Mouse (Mus musculus) cerebral cortex, adult 2 months (tissue): Measurements from ENCODE around the gene Lsm3.

Experiments
- WGBS: fragments of 180-500 bp; shearing (Covaris S2); methylation state at CpG from one replicate; pipeline ENCODE4 v1.1.7; 2018; 5-methylcytosine and 5-hydroxymethylcytosine counted together

Lsm3 gene

GRCm38 (mm10) chr6:91515545-91516449, at the start of gene Lsm3, which contains the start of gene Xpc:
Lsm3 (plus strand) TSS chr6:91515928.
Xpc (minus strand) TSS chr6:91515888.
- WGBS = under 1% methylated on average over 80 of the region's 80 CpGs

GRCm38 (mm10) chr6:91467106-91467505, 48.6 kb upstream of the Lsm3 start:
- WGBS = 51% methylated on average over 1 of the region's 1 CpGs

- WGBS = 87% methylated on average over 2 of the region's 2 CpGs
These were observed 45.0 kb upstream of the Lsm3 start for GRCm38 (mm10) chr6:91470712-91471111.

- WGBS = 94% methylated on average over 3 of the region's 3 CpGs
These were observed 44.3 kb upstream of the Lsm3 start for GRCm38 (mm10) chr6:91471427-91471826.

GRCm38 (mm10) chr6:91472319-91472718, 43.4 kb upstream of the Lsm3 start:
- 42% methylated on average over 6 of the region's 6 CpGs for WGBS

GRCm38 (mm10) chr6:91472868-91473804, 42.6 kb upstream of the Lsm3 start, which contains the start of the genes Chchd4 and Tmem43:
Chchd4 (minus strand) TSS chr6:91473546.
Tmem43 (plus strand) TSS chr6:91473703.
- WGBS = under 1% methylated on average over 74 of the region's 74 CpGs

GRCm38 (mm10) chr6:91473805-91474440, 41.8 kb upstream of the Lsm3 start:
- under 1% methylated on average over 27 of the region's 27 CpGs for WGBS

- WGBS = 32% methylated on average over 9 of the region's 9 CpGs
These were observed 41.1 kb upstream of the Lsm3 start for GRCm38 (mm10) chr6:91474441-91475190.

GRCm38 (mm10) chr6:91476541-91476940, 39.2 kb upstream of the Lsm3 start:
- 95% methylated on average over 2 of the region's 2 CpGs for WGBS

- WGBS = 73% methylated on average over 2 of the region's 2 CpGs
These were observed 32.4 kb upstream of the Lsm3 start for GRCm38 (mm10) chr6:91483371-91483770.

GRCm38 (mm10) chr6:91486736-91487453, 28.8 kb upstream of the Lsm3 start:
- WGBS = 90% methylated on average over 15 of the region's 15 CpGs

- WGBS = 40% methylated on average over 9 of the region's 9 CpGs
These were observed 27.1 kb upstream of the Lsm3 start for GRCm38 (mm10) chr6:91488496-91489212.

GRCm38 (mm10) chr6:91489872-91490271, 25.9 kb upstream of the Lsm3 start:
- 47% methylated on average over 10 of the region's 10 CpGs for WGBS

GRCm38 (mm10) chr6:91491004-91491403, 24.7 kb upstream of the Lsm3 start:
- 81% methylated on average over 6 of the region's 6 CpGs for WGBS

- WGBS = 77% methylated on average over 10 of the region's 10 CpGs
These were observed 22.7 kb upstream of the Lsm3 start for GRCm38 (mm10) chr6:91493053-91493452.

- WGBS = 88% methylated on average over 8 of the region's 8 CpGs
These were observed 21.2 kb upstream of the Lsm3 start for GRCm38 (mm10) chr6:91494526-91494925.

GRCm38 (mm10) chr6:91503302-91503701, 12.4 kb upstream of the Lsm3 start:
- WGBS = 97% methylated on average over 1 of the region's 1 CpGs

- WGBS = 90% methylated on average over 5 of the region's 5 CpGs
These were observed 9.7 kb upstream of the Lsm3 start for GRCm38 (mm10) chr6:91506036-91506435.

GRCm38 (mm10) chr6:91508041-91508440, 7.7 kb upstream of the Lsm3 start:
- whole genome bisulfite sequencing = 87% methylated on average over 3 of the region's 3 CpGs

GRCm38 (mm10) chr6:91509326-91509725, 6.4 kb upstream of the Lsm3 start:
- WGBS = 42% methylated on average over 7 of the region's 7 CpGs
